Mouse (Mus musculus) bone marrow macrophage, adult 2 months (primary cell): ENCODE data around the gene Trat1. TPM values are rescaled to one million over a fixed set of nuclear protein-coding genes. Genes with fewer than 3 reads are reported as not detected.

ENCODE experiments used
- H3K27ac ChIP-seq: 2 replicates; pipeline ENCODE4 v1.5.1; 2012; ENCODE audit warnings: low read depth, low read length; ENCODE audit not compliant: insufficient read depth
- H3K4me1 ChIP-seq: 2 replicates; pipeline ENCODE4 v1.6.1; 2012; ENCODE audit warnings: low read length; ENCODE audit not compliant: control insufficient read depth, insufficient read depth
- H3K4me3 ChIP-seq: 2 replicates; pipeline ENCODE4 v1.5.1; 2012; ENCODE audit warnings: mild to moderate bottlenecking, low read length, moderate library complexity; ENCODE audit not compliant: insufficient read depth
- CTCF ChIP-seq: IDR thresholded peaks from 2 replicates; pipeline ENCODE4 v1.5.1; 2012; ENCODE audit warnings: low read depth, mild to moderate bottlenecking, low read length, moderate library complexity
- POLR2A ChIP-seq: IDR thresholded peaks from 2 replicates; pipeline ENCODE4 v1.6.1; 2012; ENCODE audit warnings: mild to moderate bottlenecking, low read depth, low read length, borderline replicate concordance
- polyA plus RNA-seq: library from polyadenylated mRNA; stranded (reverse); fragments of >200 nt; gene quantifications from 2 replicates; pipeline ENCODE4 v1.2.4, GENCODE M21; 2012; ENCODE audit not compliant: missing spikeins, insufficient read depth, insufficient read length

Gene Trat1
- polyA plus RNA-seq, 1 experiment: not detected

DNA sequence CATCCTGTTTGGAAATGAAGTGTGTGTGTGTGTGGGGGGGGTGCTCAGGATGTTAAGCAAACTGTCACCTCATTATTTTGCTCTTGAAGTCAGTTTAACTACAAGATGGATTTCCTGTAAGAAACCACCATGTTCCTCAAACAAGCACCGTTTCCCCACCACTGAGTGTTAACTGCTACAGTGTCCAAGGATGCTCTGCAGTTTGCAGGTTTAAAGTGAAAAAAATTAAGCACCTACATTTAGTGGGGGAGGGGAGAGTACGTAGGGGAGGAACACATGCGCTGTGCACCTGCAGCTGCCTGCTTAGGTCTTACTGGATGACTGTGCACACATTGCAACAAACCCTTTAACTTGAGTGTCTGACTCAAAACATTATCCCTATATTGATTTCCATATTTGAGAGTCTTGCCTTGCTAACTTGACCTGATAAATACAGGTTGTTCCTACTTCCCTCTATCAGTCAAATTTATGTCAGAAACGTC lies 16.9 kb upstream of the Trat1 start:
- Histone ChIP-seq H3K4me3 (no peak overlapping the region), H3K27ac (no peak overlapping the region), H3K4me1 (no peaks in the 10 kb centered on the region)
- TF ChIP-seq CTCF: no peak
- TF ChIP-seq POLR2A: no peak

DNA sequence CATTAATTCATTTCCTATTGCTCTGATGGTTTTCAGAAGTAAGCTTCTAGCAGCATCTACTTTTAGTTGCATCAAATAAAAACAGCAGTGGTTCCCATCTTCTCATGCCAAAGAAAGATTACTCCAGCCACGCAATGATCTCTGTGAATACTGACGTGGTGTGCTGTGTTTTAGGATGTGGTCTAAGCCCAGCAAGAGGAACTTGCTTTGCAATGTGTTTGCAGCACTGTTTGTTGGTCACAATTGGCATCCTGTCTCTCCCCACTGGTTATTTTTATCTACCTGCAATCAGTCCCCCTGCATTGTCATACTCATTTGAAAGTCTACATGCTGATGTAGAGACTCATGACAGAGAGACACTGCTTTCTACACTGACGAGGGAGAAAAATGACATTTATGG lies 14.4 kb upstream of the Trat1 start:
- Histone ChIP-seq H3K4me1 (no peaks in the 10 kb centered on the region), H3K4me3 (no peak overlapping the region), H3K27ac (no peak overlapping the region)
- TF ChIP-seq CTCF (no peak), POLR2A (no peak)

DNA sequence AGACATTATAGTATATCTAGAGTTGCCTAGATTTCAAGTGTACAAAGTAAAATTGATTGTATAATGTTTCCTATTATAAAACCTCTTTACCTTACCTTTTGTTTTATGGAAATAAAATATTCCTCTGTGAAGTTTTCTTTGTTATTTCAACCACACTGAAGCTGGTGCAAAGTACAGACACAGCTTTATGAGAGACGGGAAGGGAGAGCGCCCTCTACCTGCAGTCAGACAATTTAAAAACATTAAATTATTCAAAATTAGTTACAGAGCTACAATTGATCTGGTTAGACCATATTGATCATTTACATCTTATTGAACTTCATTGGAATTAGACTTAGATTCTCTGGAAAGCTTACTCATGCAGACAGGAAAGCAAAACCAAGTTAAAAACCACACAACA lies 5.4 kb upstream of the Trat1 start:
- H3K27ac ChIP-seq: no peak overlapping the region

DNA sequence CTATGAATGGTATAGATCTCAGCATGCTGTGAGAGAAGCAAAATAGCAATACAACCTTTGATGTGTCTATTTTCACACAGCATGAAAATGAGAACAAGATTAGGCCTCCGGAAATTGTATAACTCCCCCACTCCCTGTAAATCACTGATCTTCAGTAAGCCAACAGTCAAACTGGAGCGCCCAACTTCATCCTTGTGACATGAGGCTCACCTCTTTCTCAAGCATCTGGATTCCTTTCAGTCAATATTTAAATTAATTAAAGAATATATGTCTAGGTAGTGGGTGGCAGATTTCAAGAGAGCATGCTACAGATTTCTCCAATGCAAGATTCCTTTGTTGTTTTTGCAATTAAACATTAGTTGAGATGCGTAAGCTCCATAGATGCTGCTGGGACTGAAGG lies 2.6 kb downstream of the Trat1 start:
- no peak overlapping the region for H3K4me3 ChIP-seq
- H3K4me1 ChIP-seq: no peaks in the 10 kb centered on the region
- H3K27ac ChIP-seq: no peak overlapping the region
- TF ChIP-seq POLR2A: no peak
- TF ChIP-seq CTCF: no peak

More for the DNA sequence above, 5.4 kb upstream of the Trat1 start:
- TF ChIP-seq POLR2A (no peak), CTCF (no peak)
- Histone ChIP-seq H3K4me3 (no peak overlapping the region), H3K4me1 (no peaks in the 10 kb centered on the region)

DNA sequence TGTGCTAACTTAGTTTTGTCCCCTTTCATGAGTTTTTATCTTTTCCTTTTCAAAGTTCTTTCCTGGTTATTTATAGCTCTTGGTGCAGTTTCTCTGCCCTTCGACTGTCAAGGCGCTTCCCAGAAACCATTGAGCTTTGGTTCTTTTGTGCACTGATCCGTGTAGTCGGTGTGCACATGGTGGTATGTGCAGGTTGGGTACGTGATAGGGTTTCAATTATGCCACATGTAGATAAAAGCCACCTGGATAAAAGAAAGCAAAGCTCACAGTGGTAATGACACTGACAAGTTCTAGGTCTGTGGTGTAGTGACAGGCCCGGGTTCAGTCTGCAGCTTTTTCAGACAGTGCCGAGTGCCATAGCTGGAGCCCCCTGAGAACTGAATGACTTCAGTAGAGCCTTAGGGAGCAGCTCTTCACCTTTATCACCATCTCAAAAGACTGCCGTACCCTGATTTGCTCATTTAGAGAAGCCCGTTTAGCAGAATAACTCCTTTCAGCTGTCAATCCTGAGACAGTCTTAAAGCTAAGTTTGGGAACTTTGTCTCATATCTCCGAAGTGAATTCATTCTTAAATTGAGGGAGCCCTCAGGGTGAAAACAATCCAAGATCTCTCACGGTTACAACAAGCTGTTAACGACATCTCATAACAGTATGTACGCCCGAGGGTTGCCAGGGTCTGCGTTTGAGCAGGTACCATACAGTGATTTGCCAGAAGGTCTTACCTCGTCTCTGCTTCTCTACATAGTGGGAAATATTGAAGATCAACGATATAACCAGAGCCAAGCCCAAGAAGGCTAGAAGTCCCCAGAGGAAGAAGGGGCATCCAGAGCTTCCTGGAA lies 11.0 kb downstream of the Trat1 start:
- Histone ChIP-seq H3K4me3 (no peak overlapping the region), H3K4me1 (no peaks in the 10 kb centered on the region), H3K27ac (no peak overlapping the region)
- TF ChIP-seq CTCF (no peak), POLR2A (no peak)

DNA sequence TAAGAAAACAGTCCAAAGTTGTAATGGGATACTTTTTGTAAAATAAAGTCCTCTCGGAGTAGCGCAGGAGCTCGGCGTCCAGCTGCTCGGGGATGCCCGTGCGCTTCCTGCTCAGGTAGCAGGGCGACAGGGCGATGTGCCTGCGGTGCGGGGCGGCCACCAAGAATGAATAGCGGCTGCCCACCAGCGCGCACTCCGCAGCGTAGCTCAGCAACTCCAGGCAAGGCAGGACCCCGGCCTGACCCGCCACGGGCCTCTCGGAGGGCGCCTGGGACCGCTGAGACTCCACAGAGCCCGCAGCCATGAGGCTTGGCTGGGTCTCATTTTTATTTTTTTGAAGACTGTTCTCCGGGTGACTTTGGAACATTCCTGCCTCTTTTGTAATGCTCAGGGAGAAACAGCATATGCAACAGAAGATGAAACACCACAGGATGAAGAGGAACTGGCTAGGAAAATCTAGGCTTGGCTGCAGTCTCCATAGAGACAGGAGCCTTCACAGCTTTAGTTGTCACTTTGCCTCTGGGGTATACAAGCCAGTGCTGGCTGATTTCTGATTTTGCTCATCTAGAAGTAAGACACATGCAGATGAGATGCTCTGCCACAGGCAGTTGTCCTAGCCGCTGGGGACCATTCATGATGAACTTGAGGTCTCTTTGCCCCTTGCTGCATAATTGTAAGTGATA lies 21.5 kb downstream of the Trat1 start:
- Histone ChIP-seq H3K27ac (no peak overlapping the region), H3K4me3 (no peak overlapping the region), H3K4me1 (no peaks in the 10 kb centered on the region)
- TF ChIP-seq POLR2A (no peak), CTCF (no peak)

DNA sequence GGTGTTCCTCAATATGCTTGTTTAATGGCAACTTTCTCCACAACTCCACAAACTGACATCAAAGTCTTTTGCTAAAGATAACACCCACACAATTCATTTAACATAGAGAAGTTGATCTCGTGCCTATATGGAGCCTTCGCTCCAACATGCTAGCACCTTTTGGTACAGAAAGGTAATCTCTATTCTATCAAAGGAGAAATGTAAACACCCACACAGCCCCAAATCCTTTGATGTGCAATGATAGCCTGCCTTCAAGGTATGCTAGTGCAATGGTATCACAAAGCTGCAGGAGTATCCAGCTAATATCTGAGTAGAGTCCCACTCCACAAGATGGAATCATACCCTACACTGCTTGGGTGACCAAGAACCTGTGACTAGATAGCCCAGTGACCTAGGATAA lies 26.4 kb downstream of the Trat1 start:
- Histone ChIP-seq H3K4me1 (no peaks in the 10 kb centered on the region), H3K4me3 (no peak overlapping the region), H3K27ac (no peak overlapping the region)
- TF ChIP-seq CTCF (no peak), POLR2A (no peak)

DNA sequence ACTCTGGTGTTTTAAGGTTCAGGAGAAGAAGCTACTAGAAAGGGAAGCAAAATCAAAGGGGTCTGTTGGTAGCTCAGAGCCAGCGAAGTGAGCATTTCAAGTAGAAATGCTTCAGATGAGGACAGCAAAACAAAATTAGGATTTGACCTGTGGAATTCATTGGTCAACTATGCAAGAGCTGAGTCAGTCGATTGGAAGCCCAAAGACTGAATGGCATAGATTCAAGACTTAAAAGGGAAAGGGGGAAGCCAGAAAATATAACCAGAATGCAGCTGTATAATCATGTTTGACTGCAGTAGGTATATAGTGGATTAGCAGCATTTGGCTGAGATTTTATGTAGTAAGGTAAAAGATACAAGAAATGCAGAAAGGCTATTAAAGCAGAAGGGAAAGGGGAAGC lies 26.8 kb downstream of the Trat1 start:
- Histone ChIP-seq H3K27ac (no peak overlapping the region), H3K4me1 (no peaks in the 10 kb centered on the region), H3K4me3 (no peak overlapping the region)
- TF ChIP-seq POLR2A: no peak
- TF ChIP-seq CTCF: no peak

DNA sequence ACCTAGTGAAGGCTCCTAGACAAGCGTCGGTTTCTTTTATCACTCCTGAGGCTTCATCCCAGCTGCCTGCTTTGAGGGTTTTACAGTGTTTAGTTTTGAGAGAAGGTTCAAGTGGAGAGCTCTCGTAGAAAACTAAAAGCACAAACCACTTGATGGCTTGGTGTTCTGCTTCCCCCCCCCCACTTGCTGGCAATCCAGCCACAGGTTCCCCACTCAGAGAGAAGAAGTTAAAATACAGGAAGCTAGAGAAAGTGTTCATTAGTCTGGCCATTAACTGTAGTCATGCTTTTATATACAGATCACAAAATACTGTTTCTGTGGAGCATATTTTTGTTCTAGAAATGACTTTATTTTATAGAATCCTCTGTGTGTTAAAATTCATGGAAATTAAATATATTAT lies 30.3 kb downstream of the Trat1 start:
- no peaks in the 10 kb centered on the region for H3K4me1 ChIP-seq
- no peak overlapping the region for H3K4me3 ChIP-seq
- H3K27ac ChIP-seq: no peak overlapping the region
- no peak for TF ChIP-seq CTCF
- no peak for TF ChIP-seq POLR2A

DNA sequence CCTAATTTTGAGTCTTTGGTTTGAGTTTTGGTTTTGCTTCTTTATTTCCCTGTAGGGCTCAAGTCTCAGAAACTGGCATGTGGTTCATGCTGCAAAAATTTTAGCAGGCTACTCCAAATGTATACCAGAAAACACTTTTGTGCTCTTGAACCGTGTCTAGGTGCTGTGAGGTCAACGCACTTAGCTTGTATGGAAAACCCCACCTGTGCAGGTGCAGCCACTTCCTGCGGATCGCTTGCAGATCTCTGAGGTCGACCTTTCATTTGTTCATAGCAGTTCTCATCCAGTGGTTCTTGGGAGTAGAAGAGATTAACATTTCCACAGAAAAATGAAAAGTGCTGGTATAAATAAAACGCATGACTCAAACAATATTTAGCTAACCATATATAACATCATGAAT lies 31.8 kb downstream of the Trat1 start:
- no peak overlapping the region for H3K4me3 ChIP-seq
- H3K27ac ChIP-seq: no peak overlapping the region
- TF ChIP-seq CTCF (no peak), POLR2A (no peak)
- H3K4me1 ChIP-seq: no peaks in the 10 kb centered on the region
